Mouse (Mus musculus): ENCODE data around the gene Zfp513. TPM values are rescaled to one million over a fixed set of nuclear protein-coding genes. Genes with fewer than 3 reads are reported as not detected.

The Zfp513 gene
- polyA plus RNA-seq, 2 experiments from 2014 or later, result 4.6 to 6.7 TPM

GRCm38 (mm10) chr5:31199893-31200292 is 2.2 kb downstream of the Zfp513 start:
- no peak for ATAC-seq

- ATAC-seq, result no peak
These were observed 2.7 kb downstream of the Zfp513 start for GRCm38 (mm10) chr5:31199321-31199892.

- ATAC-seq, result no peak
These were observed 3.3 kb downstream of the Zfp513 start for GRCm38 (mm10) chr5:31198616-31199320.

GRCm38 (mm10) chr5:31198170-31198569 is 3.9 kb downstream of the Zfp513 start:
- no peak for ATAC-seq

GRCm38 (mm10) chr5:31197072-31197471 is 5.0 kb downstream of the Zfp513 start:
- no peak for ATAC-seq

GRCm38 (mm10) chr5:31196207-31196606 is 5.9 kb downstream of the Zfp513 start:
- no peak for ATAC-seq

- no peak for ATAC-seq
These were observed 6.4 kb downstream of the Zfp513 start for GRCm38 (mm10) chr5:31195671-31196070.

GRCm38 (mm10) chr5:31194486-31195485 is 7.3 kb downstream of the Zfp513 start:
- ATAC-seq, result no peak

- no peak for ATAC-seq
These were observed 8.3 kb downstream of the Zfp513 start for GRCm38 (mm10) chr5:31193631-31194281.

- ATAC-seq, result peak; percentile 93
These were observed 9.0 kb downstream of the Zfp513 start, which contains the start of the genes Snx17 and Eif2b4 for GRCm38 (mm10) chr5:31192939-31193630. Gene Snx17, plus strand, starts transcription at chr5:31193227. Gene Eif2b4, minus strand, starts transcription at chr5:31193430.

GRCm38 (mm10) chr5:31192045-31192938 is 9.8 kb downstream of the Zfp513 start:
- no peak for ATAC-seq

- ATAC-seq, result no peak
These were observed 11.9 kb downstream of the Zfp513 start for GRCm38 (mm10) chr5:31190201-31190600.

- no peak for ATAC-seq
These were observed 13.8 kb downstream of the Zfp513 start for GRCm38 (mm10) chr5:31188223-31188840.

- ATAC-seq, result no peak
These were observed 18.4 kb downstream of the Zfp513 start for GRCm38 (mm10) chr5:31183678-31184077.

- no peak for ATAC-seq
These were observed 20.8 kb downstream of the Zfp513 start for GRCm38 (mm10) chr5:31181183-31181770.

GRCm38 (mm10) chr5:31179766-31180630 is 22.1 kb downstream of the Zfp513 start, which contains the start of the genes Gm29609 and Gtf3c2:
Gene Gm29609, minus strand, starts transcription at chr5:31179911.
Gene Gtf3c2, minus strand, starts transcription at chr5:31180144.
- peak; percentile 94 for ATAC-seq

GRCm38 (mm10) chr5:31179301-31179765 is 22.8 kb downstream of the Zfp513 start:
- ATAC-seq, result peak; percentile 27

- ATAC-seq, result no peak
These were observed 33.5 kb downstream of the Zfp513 start for GRCm38 (mm10) chr5:31168630-31169029.

- ATAC-seq, result no peak
These were observed 37.2 kb downstream of the Zfp513 start for GRCm38 (mm10) chr5:31164878-31165277.
